Mouse (Mus musculus) heart, postnatal 10 days (tissue): Measurements from ENCODE around the gene Ndufb8. TPM values are rescaled to one million over a fixed set of nuclear protein-coding genes. Genes with fewer than 3 reads are reported as not detected.
A peak's percentile ranks its signal among the peaks of the same experiment; 100 is the strongest.

Experiments
- DNase-seq, 2 experiments: peaks; one replicate each; pipeline ENCODE4 v3.0.0; 2021
- intact Hi-C: fragments of 180-260 bp; cut with DNase I; formaldehyde crosslinking; loops from one replicate; pipeline ENCODE4 v1.15.1; 2025
- total RNA-seq, 2 experiments: library from RNA; stranded (reverse); gene quantifications; 2 replicates each; pipeline ENCODE4 v1.2.3; 2021

The Ndufb8 gene
- total RNA-seq, 2 experiments from 2014 or later, result 1,469 to 1,488 TPM

DNA sequence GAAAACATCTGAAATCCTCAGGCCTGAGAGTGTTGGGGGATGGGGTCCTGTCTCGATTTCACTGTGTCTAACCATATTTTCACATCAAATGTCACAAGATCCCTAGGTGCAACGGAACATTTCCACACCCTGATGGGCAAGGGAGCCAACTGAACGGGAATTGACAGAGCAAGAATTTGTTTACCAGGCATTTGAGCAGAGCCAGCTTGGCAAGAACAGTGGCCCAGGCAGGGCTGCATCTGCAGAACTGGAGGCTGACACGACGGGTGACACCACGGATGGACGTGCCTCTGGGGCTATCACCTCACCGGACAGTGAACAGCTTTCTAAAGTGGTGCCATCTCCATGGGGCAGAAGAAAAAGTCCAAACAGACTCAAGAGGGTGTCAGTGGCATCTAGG lies 17.8 kb downstream of the Ndufb8 start:
- DNase-seq, result no peak
- intact Hi-C loops, result loop anchor here (5.0 kb wide), 1 partner anchor 165 kb away; no protein-coding TSS in a partner anchor

DNA sequence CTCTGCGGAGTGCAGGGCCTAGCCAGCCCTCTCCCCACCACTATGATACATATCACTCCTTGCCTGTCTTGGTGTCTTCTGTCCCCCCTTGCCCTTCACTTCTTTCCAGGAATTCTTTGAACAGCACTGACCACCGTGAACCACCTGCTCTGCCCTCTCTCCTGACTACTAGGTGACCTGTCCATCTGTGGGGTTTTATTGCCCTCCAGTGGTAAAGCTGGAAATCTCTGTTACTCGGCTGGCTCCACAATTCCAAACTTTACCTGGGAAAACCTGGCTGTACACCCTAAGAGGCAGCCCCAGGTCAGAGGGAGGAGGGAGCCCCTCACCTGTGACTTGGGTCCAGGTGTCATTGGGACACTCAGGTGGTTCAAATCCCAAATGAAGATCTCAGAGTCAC lies 19.9 kb downstream of the Ndufb8 start:
- intact Hi-C loops, result loop anchor here (5.0 kb wide), 1 partner anchor 163 kb away; no protein-coding TSS in a partner anchor
- peak in 1 of 2 experiments; percentile 32 for DNase-seq

DNA sequence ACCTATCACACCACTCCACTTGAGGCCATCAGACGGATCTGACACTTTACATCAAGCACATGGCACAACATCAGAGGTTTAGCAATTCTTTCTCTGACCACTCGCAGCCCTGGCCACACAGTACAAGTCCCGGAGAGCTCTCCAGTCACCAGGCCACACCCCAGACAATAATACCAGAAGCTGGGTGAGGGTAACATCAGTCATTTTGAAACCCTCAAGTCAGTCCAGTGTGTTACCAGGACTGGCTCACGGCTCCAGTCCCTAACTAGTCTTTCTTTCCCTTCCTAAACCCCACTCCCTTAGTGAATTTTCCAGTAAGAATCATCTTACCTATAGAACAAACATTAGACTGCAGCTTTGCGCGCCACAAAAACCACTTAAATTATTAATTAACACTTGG lies 25.2 kb downstream of the Ndufb8 start:
- intact Hi-C loops, result loop anchor here (5.0 kb wide), 1 partner anchor 53 kb away; no protein-coding TSS in a partner anchor
- DNase-seq, result no peak

DNA sequence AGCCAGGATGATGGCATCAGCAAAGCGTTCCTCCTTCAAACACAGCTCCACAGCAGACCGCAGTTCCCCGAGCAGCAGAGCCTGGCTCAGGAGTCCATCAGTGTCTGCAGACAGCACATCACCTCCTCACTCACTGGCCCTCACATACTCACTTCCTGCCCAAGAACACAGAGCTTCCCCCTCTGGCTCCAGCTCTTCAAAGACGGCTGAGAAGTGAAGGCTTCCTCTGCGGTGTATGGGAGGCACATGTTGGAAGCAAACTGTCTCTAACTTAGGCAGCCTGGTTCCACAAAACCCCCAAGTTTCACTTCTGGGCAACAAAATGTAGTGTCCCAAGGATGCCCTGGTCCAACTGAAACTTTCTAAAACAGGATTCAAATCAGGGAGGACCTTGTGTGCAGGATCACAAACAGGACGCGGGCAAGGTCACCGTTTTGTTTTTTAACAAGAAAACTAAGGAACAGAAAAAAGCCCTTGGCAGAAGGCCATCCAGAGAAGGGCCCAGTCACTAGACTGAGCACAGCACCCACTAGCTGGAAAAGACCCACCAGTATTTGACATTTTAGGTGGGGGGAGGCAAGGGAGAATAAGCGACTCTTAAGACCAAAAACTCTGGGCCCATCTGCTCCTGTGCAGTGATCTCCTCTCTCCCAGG lies 29.6 kb downstream of the Ndufb8 start:
- no peak for DNase-seq
- intact Hi-C loops, result no loop called here

DNA sequence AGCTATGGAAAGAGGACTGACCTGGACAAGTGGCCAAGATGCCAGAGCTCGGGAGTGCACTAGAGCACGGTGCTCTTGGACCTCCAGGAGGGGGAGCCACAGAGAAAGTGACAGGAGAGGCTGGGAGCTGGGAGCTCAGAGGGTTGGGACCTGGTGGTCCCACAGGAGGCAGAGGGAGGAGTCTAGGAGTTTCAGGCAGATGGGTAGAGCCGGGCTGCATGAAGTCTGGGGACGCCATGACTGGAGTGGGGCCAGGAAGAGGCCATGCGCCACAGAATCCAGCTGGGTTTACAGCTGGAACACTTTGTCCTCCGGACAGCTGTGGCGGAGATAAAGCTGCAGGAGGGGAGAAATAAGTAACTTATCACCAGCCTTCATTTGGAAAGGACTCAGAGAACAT lies 36.1 kb downstream of the Ndufb8 start:
- DNase-seq, result peak; percentile 77 to 80
- intact Hi-C loops, result no loop called here

DNA sequence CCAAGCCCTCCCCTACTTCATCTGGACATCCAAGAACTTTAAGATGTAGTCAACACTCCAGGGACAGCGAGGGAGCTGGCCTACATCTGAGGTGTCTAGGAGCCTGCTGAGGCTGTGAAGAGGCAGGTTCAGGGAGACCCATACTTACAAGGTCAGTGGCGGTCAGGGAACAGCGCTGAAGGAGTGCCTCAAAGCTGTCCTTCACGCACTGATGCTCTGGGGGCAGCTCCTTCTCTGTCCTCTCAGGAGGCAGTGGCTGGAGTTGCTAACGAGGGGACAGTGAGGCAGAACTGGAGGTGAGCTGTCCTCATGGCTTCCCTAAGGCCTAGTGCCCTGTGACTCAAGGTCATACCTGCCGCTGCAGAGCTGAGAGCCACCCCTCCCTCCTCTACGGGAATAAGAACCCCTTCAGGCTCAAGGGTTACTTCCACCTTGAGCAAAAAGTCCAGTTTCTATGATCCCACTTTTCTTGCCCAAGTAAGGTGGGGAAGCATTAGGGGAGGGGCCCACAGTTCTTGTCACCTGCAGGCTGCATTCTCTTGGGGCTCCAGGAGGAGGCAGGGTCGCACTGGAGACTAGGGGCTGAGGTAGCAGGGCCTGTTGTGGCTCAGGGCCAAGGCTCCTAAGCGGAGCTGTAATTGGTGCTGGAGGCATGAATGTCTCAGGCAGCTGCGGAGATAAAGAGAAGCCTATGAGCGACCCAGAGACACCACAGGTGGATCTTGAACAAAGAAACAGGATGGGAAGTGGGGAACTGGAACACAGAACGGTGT lies 37.1 kb downstream of the Ndufb8 start:
- DNase-seq, result no peak
- intact Hi-C loops, result no loop called here

DNA sequence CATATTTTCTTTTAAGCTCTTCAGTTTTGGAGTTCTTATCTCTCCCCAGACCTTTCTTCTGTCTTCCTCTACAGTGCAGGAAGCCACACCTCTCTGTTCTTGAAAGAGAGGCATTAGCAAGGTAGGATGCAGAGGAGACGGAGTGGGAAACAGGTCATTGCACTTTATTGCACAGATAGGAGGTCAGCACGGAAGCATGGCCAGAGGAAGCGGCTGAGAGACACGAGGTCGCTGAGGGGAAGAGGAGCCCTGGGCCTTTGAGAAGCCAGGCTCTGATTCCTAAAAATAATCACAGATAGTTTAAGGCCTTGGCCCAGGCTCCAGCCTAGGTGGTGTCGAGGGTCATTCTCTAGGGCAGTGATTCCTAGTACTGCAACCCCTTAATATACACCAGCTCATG lies 39.5 kb downstream of the Ndufb8 start:
- intact Hi-C loops, result no loop called here
- no peak for DNase-seq

DNA sequence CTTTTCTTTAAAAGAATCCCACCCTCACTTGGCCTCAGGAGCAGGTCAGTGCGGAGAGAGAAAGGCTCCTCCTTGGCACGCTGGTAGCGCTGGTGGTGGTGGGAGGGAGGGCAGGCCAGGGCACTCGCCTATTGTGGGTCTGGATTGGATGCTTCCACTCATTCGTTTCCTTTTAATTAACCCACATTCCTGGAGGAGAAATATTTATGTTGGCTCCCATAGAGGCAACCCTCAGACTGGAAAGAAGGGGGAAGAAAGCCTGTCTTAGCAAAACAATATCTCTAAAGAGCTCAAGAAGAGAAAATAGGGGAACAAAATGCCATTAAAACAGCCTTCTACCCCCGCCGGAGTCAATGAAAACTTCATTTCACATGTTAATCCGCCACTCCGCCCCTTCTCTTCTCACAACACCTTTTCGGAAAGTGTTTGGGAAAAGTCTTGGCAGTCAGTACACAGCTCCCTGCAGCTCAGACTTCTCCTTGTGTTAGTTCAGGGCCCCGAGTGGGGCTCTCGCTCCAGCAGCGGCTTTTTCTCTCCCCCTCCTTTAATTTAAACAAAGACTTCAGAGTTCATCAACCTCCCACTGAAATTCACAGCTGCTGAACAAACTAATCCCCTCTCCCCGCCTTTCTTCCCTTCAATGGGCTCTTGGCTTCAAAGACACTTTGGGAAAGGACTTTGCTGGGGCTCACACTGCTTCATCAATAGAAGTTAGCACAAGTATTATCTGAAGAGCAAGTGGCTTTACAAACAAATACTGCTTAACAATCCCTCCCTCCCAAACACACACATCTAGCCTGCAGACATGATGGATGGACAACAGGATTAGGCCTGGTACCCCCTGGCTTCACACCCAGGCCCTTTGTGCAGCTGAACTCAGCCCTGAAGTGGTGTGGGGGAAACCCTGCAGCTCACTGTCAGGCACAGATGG lies 40.5 kb downstream of the Ndufb8 start:
- intact Hi-C loops, result no loop called here
- DNase-seq, result no peak

DNA sequence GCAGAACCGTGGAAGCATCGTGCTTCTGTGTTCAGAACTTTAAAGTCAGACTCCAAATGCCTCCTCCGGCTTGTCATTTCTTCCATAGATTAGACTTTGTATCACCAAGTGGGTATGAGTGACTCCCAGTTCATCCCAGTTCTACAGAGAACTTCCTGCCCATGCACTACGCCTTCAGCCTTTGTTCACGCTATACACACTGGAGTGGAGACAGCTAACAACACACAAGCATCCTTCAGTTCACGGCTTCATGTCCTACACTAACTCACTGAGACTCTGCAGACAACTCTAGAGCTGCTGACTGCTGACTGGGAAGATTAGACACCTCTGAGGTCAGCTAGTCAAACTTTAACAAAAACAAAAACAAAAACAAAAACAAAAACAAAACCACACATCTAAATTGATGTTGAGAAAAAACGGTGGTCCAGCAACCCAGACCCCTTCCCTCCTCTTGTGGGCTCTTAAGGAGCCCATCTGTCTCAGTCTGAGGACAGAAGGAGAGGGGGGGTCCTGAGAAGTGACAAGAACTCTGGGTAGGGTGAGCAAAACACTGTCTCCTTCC lies 41.2 kb downstream of the Ndufb8 start:
- intact Hi-C loops, result no loop called here
- DNase-seq, result no peak

DNA sequence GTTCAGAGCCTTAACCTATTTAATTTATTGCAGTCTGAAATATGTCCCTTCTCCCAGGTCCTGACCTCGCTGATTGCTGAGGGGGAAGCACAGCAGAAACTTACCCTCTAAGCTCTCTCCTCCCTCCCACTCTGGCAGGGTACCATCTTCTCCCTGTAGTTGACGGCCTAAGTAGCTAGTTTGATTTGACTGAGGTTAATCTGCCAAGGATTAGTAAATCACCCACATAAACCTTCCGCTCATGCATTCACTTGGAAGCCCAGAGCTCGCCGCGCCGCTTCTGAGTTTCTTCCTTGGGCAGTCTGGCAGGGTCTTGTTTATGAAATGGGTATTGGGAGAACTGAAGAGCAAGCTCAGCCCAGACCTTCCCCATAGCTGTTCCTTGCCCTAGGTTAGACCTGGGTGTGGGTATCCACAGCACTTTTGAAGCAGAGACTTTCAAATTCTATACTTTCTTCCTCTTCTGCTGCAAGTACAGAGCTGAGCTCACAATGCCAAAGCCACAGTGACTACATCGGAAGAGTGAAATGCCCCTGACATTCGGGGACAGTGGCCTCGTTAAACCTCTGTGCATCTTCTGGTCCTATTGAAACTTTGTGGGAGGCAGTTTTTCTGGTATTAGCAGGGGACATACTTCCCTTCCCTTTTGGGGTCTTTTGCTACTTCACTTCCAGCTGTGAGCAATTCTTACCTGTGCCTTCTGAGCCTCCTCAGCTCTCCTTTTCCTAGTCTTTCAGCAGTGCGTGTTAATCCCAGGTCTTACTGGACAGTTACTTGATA lies 42.0 kb downstream of the Ndufb8 start:
- intact Hi-C loops, result no loop called here
- DNase-seq, result no peak

DNA sequence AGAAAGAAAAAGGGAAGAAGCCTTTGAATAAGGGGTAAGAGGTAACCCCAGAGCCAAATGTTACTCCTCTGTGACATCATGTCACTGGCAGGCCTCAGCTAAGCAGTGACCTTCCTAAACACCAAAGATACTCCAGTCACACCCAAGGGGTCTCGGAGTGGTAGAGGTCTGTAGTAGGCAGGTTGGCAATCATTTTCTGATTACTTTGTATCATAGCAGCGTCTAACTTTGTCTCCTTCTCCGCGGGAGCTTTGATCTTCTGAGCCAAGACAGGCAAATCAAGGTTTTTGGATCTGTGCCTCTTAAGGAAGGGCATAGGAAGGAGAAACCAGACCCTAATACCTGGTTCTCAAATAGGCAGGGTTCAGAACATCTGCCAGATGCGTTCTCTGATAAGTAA lies 42.6 kb downstream of the Ndufb8 start:
- intact Hi-C loops, result no loop called here
- no peak for DNase-seq

DNA sequence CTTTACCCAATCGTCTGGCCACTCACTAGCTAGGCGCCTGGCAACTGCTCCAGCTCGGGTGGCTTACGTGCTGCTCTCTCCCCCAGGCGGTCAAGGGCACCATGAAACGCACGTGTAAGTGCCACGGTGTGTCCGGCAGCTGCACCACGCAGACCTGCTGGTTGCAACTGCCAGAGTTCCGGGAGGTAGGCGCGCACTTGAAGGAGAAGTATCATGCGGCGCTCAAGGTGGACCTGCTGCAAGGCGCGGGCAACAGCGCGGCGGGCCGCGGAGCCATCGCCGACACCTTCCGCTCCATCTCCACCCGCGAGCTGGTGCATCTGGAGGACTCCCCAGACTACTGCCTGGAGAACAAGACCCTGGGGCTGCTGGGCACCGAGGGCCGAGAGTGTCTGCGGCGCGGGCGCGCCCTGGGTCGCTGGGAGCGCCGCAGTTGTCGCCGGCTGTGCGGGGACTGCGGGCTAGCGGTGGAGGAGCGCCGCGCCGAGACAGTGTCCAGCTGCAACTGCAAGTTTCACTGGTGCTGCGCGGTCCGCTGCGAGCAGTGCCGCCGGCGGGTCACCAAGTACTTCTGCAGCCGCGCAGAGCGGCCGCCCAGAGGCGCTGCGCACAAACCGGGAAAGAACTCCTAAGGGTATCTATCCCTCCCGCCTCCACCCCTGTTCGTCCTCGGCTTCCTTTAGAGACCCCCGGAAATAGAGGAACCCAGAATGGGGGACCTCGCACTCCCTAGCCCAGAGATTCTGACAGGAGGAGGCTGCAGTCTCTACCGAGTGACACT lies 43.6 kb downstream of the Ndufb8 start:
- DNase-seq, result peak; percentile 39 to 50
- intact Hi-C loops, result no loop called here

DNA sequence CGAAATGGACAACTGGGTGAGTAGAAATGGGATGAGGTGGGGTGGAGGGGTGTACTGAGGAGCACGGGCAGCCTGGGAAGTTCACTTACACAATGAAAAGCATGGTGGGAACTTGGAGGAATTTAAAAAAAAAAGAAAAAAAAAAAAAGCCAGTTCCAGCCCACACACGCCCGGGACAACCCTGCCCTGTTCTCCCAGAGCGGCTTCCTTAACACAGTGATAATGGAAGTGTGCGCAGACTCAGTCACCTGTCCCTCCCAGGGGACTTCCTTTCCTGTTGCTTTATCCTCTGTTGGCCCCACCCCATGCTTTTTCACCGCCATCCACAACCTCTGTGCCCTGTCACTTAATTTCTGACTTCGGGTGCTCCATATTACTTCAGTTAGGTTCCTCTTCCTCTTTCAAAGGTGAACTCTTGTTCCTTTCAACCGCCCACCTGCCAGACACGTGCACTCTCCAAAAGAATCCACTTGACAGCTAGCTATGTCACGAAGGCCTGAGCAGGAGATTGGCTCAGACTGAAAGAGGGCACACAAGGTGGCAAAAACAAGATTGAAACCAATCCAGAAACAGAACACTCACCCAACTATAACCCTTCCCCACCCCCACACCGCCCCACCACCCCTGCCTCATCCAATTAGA lies 44.6 kb downstream of the Ndufb8 start:
- intact Hi-C loops, result no loop called here
- DNase-seq, result no peak

DNA sequence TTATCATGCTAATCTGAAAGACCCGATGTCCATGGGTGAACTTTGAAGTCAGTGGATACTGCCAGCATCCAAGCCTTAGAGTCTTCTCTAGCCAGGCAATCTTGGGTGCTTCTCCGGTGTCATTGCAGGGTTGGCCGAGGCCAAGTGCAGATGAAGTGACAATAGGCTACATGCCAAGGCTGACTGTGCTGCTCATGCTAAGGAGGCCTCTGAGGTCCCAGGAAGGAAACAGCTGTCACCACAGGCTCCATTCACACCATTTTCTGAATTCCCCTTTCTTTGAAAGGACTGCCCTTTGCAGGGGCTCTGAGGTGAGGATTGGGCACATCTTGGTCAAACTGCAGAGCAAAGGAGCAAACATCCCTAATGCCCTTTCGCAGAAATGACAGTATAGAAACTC lies 52.5 kb downstream of the Ndufb8 start:
- DNase-seq, result no peak
- intact Hi-C loops, result no loop called here

DNA sequence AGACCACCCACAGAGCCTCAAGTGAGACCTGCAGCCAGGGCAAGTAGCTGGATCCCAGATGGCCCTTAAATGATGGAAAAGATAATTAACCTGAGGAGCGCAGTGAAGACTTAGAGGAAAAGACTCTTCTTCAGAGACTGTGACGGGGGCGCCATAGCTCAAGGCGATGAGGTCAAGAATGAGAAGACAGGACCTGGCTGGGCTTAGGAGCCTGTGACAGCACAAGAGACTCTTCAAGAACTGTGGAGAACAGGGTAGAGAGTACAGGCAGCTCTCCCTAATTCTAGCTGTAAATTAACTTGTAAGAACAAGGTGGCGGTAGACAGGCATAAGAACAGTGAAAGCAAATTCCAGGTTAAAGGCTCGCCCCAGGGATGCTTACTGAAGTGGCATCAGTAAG lies 53.3 kb downstream of the Ndufb8 start:
- intact Hi-C loops, result no loop called here
- DNase-seq, result no peak

DNA sequence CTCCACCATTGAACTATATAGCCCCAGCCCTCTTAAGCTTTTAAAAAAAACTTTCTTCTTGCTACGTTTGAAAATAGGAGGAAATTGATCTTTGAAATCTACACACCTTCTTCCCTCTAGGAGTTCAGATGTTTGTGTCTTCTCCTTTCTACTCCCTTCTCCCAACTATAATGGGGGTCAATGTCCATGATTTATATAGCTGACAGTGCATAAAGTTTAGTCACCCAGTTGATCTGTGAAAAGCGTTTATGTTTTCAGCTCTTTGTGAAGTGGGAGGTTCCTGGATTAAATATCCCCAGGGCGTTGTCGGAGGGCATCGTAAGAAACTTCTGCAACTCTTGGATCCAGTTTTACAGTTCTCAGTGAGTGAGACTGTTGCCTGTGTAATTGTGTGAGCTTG lies 55.0 kb downstream of the Ndufb8 start:
- intact Hi-C loops, result no loop called here
- DNase-seq, result no peak

DNA sequence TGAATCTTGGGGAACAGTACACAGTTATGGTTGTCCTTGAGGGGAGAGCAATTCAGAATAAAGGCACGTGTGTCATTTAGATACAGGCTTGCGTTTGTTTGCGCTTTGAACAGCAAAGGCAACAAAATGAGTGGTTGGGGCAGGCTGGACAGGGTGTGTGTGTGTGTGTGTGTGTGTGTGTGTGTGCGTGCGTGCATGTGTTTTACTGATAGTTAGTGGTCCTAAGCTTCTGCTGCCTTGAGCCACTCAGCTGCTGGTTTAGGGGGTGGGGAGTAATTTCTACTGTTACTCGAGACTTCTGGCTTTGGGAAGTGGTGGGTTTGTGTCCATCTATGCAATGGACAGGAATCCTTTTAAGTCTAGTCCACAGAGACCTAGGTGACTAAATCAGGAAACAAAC lies 56.3 kb downstream of the Ndufb8 start:
- intact Hi-C loops, result no loop called here
- no peak for DNase-seq
